Mouse (Mus musculus) CD8-positive naive resting alpha-beta T cell, adult 2 months (primary cell): Measurements from ENCODE around the gene Zfyve28.

Experiments
- DNase-seq, 2 experiments: peaks; one replicate each; pipeline ENCODE4 v3.0.0; 2022; ENCODE audit warnings: low read depth in 2 of 2, low spot score in 2 of 2

The Zfyve28 gene

DNA sequence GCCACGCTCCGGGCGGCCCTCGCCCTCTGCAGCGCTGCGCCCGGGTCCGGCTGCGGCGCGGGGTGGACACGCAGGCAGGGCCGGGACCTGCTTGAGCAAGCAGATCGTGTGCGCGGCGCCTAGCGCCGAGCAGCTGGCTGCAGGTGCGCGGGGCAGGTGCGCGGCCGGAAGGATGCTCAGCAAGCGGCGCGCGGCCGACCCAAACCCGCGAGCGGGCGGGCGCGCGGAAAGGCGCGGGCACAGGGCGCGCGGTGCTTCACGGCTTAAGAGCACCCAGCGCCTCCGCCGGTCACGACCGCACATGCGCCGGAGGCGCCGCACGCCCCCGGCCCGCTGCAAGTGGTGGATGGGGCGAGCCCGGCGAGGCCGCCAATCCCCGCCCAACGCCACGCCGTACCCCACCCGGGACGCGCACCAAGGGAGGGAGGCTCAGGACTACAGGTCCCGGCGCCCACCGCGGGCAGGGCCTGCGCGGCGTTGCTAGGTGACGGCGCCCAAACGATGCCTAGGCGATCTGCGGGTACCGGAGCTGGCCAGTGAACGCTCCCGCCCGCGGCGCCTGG, at the start of gene Zfyve28, which contains the start of gene Cfap99:
Gene Zfyve28 (minus strand): TSS at position 296 of the 563 bp plus-strand sequence.
Gene Cfap99 (plus strand): TSS at position 447 of the 563 bp plus-strand sequence.
- peak; percentile 3 to 9 for DNase-seq

DNA sequence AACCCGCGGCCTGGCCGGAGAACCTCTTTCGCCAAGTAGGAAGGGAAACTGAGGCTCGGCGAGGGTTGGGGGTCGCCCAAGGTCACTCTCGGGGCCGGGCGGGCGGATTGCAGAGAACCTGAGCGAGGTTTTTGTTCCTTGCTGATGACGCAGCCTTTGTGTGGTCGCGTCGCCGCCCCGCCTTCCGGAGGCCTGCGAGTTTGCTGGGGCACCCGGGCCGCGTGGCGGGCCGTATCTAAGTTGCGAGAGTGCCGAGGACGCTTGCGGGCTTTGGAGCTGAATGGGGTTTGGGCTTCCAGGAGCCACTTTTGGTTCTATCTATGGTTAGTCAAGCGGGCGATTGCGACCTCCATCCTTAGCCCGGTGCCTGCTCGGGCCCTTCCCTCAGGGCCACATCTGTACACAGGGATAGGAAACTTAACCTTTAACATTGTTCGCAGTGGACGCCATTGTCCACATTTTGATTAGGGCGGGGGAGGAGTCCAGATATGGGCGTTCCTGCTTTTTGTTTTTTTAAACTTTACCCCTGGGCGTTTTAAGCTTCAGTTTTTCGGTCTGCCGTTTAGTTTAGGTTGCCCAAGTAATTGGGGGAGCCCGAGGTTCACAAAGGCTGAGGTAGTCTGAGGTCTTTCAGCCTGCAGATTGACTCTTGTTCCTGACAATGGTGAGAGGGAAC, 48.7 kb upstream of the Zfyve28 start:
- DNase-seq, result peak; percentile 72 to 77

DNA sequence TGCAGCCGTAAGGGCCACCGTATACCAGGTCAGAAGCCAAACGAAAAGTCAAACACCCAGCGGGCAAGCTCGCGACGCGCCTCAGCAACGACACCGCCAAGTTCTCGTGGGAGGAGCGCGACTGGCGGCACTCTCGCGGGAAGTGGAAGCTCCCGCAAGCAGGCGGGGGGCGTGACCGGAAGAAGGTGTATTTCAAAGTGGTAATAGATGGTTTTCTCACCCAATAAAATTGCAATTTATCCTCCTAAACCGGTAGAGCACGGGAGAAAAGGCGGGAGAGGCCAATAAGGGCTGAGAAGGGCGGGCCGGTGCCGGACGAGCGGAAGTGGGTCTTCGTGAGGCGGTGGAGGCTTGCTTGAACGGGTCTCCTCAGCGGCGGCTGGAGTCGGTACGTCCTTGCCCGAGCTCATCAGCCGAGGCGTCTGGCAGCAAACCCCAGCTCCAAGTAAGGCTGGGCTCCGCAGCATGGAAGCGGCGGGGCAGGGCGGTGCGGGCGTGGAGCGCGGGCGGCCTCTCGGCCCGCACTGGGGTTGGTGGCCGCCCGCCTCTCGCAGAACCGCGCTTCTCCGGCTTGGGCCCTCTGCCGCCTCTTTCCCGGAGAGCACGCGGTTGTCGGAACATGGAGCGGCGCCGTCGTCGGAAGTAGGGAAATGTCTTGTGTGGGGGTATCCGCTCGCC, 48.0 kb upstream of the Zfyve28 start, which contains the start of gene Rnf4:
Gene Rnf4 (plus strand): TSS at position 193 of the 678 bp plus-strand sequence.
- DNase-seq, result peak; percentile 97 to 99

DNA sequence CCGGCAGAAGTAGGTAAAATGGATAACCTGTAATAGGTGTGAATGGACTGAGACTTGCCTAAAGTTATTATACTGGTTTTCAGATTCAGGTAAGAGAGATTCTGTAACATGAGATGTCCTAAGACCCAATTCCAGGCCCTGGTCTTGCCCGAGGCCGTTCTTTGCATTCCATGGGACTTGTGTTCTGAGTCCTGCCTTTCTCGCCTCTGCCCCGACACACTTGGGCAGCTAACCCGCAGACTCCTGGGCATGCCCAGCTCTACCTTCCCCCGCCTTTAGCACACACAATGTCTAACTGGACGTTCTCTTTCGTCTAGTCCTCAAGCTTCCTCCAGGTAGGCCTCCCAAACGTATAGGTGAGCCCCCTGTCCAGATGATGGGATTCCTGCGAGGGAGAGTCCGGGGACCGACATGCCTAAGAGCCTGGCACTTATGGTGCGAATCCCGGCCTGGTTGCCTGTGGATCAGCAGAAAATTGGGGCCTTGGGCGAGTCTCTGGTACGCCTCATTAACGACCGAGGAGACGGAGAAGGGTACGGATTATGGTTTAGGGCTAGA, 47.4 kb upstream of the Zfyve28 start:
- no peak for DNase-seq

DNA sequence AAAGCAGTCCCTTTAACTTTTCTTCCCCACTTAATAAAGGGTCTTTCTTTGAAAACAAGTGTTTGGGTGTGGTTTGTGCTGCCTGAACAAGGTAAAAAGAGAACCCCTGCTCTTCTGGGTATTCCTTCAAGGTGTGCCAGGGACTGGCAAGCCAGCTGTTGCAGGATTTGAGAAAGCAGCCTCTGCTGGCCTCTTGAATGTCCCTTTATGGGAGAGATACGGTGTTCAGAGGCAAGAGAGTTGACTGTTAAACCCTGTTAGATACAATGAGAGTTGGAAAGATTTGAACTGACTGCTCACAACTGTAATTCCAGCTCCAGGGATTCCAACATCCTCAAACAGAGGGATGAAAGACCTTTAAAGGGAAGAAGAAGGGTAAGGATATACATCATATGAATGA, 45.8 kb upstream of the Zfyve28 start:
- DNase-seq, result no peak

DNA sequence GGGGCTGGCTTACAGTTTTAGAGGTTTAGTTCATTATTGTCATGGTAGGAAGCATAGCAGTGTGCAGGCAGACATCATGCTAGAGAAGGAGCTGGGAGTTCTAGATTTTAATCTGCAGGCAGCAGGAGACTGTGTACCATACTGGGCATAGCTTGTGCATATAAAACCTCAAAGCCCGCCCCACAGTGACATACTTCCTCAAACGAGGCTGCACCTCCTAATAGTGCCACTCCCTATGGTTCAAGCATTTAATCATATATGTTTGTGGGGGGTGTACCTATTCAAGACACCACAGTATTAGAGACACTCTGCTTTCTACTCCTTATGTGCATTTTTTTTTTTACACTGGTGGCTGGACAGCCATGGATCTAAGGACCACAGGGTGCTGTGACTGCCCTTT, 41.9 kb upstream of the Zfyve28 start:
- no peak for DNase-seq

DNA sequence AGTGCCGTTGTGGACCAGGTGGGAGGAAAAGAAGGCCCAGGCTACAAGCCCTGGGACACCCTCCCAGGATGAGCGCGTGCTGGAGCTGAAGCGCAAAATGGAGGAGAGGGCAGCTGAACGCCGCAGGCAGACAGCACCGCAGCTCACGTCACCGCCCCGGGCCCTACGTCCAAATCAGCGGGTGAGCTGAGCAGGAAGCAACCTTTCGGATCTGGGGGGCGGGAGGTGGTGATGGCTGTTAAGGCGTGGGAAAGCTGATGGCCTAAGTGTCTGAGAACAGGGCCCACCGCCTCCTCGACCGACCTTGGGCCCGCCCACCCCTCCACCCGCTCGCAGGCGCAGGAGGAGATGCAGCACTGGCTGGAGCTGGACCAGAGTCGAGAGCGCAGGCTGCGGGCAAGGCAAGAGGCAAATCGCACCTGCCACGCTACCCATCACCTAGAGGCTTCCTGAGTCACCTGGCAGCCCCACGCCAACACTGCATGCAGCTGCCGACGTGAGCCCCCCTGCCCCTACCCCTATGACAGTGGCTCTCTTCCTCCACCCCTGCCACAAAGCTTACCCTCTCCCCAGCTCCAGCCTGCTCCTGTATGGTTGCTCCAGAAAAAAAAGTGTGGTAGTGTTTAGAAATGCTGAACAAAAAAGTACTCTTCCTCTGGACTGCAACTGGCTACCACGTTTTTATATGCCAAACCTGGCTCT, 38.8 kb upstream of the Zfyve28 start:
- DNase-seq, result peak; percentile 51 to 58

DNA sequence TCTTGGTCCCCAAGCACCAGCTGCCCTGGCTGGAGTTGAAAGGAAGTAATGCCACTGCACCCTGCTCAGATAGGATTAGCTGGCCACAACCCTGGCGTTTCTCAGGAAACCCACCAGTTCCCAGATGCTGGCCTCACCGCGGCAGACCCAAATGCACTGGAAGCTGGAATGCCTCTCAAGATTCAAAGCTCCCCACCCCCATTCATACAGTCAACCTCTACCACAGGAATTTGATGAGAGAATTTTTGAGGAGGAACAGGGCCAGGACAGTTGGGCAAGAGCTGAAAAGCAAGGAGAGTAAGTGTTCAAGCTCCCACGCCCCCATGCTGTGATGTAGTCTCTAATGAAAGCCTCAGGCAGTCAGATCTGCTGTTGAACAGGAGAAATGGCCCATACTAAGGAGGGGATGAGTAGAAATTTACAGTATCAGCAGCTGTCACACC, 38.0 kb upstream of the Zfyve28 start:
- DNase-seq, result no peak

DNA sequence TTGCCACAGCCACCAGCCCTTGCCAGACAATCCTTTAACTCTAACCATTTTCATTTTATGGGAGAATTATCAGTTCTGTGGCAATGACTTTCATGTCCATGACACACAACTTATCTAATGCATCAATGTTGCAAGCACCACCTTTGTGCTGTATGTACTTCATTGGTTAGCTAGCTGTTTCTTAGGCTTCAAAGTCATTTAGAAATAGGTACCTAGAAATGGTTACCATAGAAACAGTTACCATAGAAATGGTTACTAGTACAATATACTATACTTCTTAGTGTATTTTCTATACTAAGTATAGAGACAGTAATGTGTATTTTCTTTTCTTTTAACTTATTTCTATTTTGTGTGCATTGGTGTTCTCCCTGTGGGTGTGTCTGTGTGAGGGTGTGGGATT, 37.0 kb upstream of the Zfyve28 start:
- no peak for DNase-seq

DNA sequence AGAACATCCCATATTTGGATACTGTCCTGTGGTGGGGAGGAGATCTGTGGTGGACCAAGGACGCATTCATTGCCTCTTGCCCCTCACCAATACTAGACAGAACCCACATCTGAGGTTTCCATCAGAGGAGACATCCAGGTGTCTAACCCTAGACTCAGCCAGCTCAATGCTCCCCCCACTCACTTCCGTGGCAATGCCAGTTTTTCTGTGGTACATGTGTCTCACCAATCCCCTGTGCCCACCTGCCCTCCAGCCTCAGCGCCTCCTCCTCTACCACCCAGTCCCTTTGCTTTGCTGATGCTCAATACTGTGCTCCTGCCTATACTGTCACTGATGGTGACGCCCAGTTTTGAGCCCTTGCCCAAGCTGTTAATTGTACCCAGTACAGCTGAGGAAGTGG, 33.0 kb upstream of the Zfyve28 start:
- DNase-seq, result no peak

DNA sequence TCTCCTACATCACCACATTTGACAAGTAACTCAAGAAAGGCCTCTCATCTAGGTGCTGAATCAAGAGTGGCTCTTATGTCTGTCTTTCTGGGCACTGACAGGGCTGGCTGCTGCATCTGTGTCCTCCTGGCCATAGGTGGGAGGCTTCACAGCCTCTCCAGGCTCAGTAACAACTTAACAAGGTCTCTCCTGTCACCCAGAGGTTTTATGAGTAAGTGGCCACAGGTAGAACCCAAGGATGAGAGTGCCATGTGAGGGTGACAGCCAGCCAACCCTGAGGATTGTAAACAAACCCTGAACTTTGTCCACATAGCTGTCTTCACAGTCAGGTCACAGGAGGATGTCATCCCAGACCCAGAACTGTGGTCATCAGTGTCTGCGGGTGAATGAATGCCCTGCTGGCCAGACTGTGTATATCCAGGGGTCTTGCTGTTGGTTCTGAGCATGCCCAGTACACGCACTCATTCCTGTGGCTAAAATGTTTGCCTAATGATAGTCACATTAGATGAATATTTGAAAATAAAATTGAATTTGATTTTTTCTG, 31.3 kb upstream of the Zfyve28 start:
- DNase-seq, result no peak

DNA sequence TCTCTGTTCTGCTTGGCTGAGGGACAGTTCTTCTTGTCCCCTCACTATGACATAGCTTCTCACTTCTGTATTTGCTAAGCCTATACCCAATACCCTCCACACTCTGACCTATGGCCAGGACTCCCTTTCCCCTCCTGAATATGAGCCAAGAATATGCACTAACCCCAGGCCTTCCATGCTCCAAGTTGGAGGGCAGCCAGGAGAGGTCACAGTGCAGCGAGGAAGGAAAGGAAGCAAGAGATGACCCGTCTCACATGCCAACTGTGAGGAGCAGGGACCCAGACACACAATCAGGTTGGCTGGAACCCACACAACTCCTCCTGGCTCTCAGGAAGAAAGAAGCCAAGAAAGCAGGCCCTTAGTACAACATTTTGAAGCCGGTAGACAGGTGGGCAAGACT, 20.8 kb upstream of the Zfyve28 start:
- DNase-seq, result no peak

DNA sequence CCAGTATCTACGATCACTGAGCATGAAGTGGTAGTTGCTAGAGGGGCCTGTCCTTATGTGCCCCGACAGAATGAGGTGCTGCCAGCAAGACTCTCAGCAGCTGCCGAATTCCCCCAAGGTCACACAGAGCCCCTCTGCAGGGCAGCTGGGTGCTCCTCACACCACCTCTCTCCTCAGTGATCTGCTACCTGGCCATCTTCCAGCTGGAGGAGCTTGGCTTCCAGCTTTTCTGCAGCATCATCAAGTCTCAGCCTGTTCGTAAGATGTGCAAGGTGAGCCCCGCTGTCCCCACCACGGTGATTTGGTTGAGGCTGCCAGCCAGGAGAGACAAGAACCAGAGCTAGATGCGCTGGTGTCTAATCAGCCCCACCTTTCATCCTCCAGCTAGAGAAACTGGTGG, 14.1 kb upstream of the Zfyve28 start:
- no peak for DNase-seq

DNA sequence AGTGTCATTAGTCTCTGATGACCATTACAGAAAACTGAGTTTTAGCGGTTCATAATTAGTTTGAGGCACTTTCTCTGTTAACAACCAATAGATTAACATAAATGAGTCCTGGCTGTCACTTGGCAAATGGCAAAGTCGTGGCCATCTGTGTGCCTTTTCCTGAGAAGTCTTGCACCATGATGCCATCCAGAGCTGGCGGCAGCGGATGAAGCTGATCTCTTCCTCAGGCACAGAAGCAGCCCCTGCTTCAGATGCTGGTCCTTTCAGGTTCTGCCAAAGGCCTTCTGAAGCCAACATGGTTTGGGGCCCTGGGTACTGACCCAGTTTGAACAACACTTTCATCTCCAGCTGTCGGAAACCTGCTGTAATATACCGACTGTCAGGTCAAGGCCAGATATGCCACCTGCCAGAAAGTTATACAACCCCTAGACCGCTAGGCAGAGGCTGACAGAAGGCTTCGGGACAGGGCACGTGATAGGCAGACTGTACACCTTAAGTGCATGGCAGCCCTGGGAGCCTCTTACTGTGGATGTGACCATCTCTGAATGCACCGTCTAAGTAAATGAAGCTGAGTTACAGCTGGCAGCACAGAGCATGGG, 10.8 kb upstream of the Zfyve28 start:
- no peak for DNase-seq

DNA sequence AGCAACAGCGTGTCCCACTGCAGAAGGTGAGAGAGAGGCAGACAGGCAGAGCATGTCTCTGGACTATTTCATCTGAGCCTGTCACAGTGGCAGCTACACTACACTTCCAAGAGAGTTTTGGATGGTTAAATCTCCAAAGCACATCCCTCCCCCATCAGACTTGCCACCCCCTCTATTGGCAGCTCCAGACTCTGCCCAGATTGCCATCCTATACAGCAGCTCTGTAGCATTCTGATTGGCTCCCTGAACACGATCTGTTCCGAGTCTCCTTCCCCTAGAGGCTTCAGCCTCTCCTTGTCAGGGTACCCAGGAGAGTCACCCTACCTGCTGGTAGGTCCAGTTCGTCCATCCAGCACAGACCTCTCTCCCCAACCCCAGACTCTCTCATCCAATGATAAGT, 9.8 kb upstream of the Zfyve28 start:
- DNase-seq, result no peak

DNA sequence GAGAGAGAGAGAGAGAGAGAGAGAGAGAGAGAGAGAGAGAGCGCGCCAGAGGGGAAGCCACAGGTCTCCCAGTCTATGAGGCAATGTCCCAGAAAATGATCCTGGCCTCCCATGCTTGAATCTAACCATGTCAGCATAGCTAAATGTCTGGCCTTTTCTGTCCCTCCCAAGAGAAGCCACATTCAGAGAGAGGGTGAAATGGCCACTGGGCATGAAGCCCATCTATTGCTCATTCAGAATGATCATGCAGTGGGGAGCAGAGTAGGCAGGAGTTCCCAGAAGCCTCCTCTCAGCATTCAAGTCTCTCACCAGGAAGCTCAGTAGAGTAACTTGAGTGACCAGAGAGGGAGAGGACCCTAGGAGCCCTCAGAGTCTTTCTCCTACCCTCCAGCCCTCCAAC, 6.9 kb upstream of the Zfyve28 start:
- DNase-seq, result no peak

DNA sequence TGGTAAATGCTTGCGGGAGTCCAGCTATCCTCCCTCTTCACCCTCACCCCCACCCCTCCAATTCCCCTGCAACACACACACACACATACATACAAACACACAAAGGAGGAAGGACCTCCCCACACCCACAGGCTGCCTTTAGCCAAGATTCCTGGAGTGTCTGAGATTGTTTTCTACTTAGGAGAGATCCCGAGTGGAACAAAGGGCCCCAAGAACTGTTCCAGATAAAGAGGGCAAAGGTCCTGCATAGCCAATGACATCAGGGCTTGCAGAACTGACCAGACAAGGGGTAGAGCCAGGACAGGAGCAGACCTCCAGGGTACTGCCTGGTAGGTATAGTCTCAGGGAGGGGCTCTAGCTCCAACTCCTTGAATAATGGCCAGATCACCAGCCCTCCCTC, 6.4 kb upstream of the Zfyve28 start:
- DNase-seq, result no peak

DNA sequence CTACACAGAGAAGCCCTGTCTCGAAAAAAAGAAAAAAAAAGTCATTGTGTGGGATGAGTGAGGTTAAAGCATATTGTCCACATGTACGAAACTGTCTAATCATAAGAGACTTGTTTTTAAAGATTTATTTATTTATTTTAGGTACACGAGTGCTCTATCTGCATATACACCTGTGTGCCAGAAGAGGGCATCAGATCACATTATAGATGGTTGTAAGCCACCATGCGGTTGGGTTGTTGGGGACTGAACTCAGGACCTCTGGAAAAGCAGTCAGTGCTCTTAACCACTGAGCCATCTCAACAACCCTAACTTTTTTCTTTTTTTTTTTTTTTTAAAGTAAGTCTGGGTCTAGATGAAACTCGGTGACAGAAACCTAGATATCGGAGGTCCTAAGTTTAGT, 5.1 kb upstream of the Zfyve28 start:
- no peak for DNase-seq

DNA sequence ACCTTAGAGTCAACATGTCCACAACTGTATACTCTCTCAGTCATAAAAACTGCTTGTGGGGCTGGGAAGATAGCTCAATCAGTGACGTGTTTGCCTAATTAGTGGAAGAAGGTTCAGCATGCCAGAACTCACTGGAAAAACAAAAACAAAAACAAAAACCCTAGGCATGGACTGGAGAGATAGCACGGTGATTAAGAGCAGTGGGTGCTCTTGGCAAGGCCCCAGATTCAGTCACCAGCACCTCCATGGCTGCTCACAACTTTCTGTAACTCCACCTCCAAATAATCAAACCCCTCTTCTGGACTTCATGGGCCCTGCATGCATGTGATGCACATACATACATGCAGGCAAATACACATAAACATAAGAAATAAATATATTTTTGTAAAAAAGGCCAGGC, 1.0 kb upstream of the Zfyve28 start:
- DNase-seq, result no peak

DNA sequence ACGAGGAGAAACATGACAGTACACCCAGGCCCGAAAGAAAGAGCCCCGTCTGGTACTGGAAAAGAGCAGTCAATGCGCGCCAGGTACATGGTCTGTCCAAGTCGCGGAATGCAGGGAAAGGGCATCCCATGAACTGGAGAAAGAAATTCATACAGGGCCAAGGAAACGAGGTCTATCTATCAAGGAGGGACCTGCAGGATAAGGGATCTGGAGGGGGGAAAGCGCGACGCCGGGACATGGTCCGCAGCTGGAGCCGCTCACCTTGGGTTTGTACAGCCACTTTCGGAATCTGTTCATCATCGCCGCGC, 457 bp downstream of the Zfyve28 start:
- no peak for DNase-seq
